Mouse (Mus musculus) liver, embryonic 14.5 days (tissue): ENCODE data around the gene Theg. TPM values are rescaled to one million over a fixed set of nuclear protein-coding genes. Genes with fewer than 3 reads are reported as not detected.

Experiments used
- ATAC-seq: fragments of 200-750 bp; cut with Nextera tagmentation; 2 replicates; pipeline ENCODE4 v1.8.0; 2017; ENCODE audit warnings: moderate number of reproducible peaks, mild to moderate bottlenecking, moderate library complexity; ENCODE audit not compliant: insufficient read depth
- DNase-seq, 3 experiments: peaks; one replicate each; pipeline ENCODE4 v3.0.0-alpha.2; 2012 to 2013; ENCODE audit warnings: low read depth in 3 of 3, low spot score in 3 of 3
- H3K27ac ChIP-seq: fragments of 300-500 bp; sonication (generic); 2 replicates; pipeline ENCODE4 v1.5.1; 2014; ENCODE audit warnings: moderate library complexity, mild to moderate bottlenecking, control low read depth, inconsistent platforms
- H3K27me3 ChIP-seq: fragments of 300-500 bp; sonication (generic); 2 replicates; pipeline ENCODE4 v1.6.1; 2014; ENCODE audit warnings: mild to moderate bottlenecking, low read length, moderate library complexity; ENCODE audit not compliant: control insufficient read depth, insufficient read depth
- H3K36me3 ChIP-seq: fragments of 300-500 bp; sonication (generic); replicated peaks from 2 replicates; pipeline ENCODE4 v1.6.1; 2014; ENCODE audit warnings: low read depth; ENCODE audit not compliant: control insufficient read depth, insufficient read depth
- H3K4me1 ChIP-seq, 2 experiments: fragments of 200-500 bp in 1 of 2; fragments of 300-500 bp in 1 of 2; sonication (generic) in 1 of 2; replicated peaks; 2 replicates each; pipeline ENCODE4 v1.6.1; 2012 to 2014; ENCODE audit warnings: antibody characterized with exemption in 1 of 2, inconsistent platforms in 1 of 2, low read length in 1 of 2; ENCODE audit not compliant: control insufficient read depth in 2 of 2, insufficient read depth in 2 of 2
- H3K4me2 ChIP-seq: fragments of 300-500 bp; sonication (generic); 2 replicates; pipeline ENCODE4 v1.6.1; 2014; ENCODE audit warnings: low read depth, mild to moderate bottlenecking, control low read depth, moderate library complexity
- H3K4me3 ChIP-seq, 2 experiments: fragments of 200-500 bp in 1 of 2; fragments of 300-500 bp in 1 of 2; sonication (generic) in 1 of 2; 2 replicates each; pipeline ENCODE4 v1.5.1; 2012 to 2014; ENCODE audit warnings: low read depth in 2 of 2, low read length in 2 of 2, mild to moderate bottlenecking in 2 of 2, control low read depth in 1 of 2, inconsistent platforms in 1 of 2, moderate library complexity in 1 of 2; ENCODE audit not compliant: insufficient read depth in 1 of 2
- H3K9ac ChIP-seq: fragments of 300-500 bp; sonication (generic); replicated peaks from 2 replicates; pipeline ENCODE4 v1.6.1; 2014; ENCODE audit warnings: mild to moderate bottlenecking, control low read depth, moderate library complexity
- H3K9me3 ChIP-seq: fragments of 300-500 bp; sonication (generic); 2 replicates; pipeline ENCODE4 v1.6.1; 2016; ENCODE audit warnings: low read length, mixed read lengths; ENCODE audit not compliant: control insufficient read depth
- CTCF ChIP-seq: IDR thresholded peaks from 2 replicates; pipeline ENCODE4 v1.5.1; 2016; ENCODE audit warnings: antibody characterized with exemption, low read depth, control low read depth
- EP300 ChIP-seq: IDR thresholded peaks from 2 replicates; pipeline ENCODE4 v1.6.1; 2016; ENCODE audit warnings: antibody characterized with exemption, low read depth
- WGBS: fragments of 180-500 bp; shearing (Covaris S2); extraction: QIAGEN DNeasy Blood & Tissue Kit; methylation state at CpG from one replicate; pipeline ENCODE4 v1.1.7; 2014; ENCODE audit not compliant: insufficient replicate concordance; 5-methylcytosine and 5-hydroxymethylcytosine counted together
- polyA plus RNA-seq, 2 experiments: library from polyadenylated mRNA; depleted of rRNA in 1 of 2; stranded (reverse) in 1 of 2; unstranded in 1 of 2; fragments of >200 nt; fragmentation: Nextera tagmentation in 1 of 2; extraction: Ambion mirVana in 1 of 2; gene quantifications; 2 replicates each; pipeline versions ENCODE4 v1.2.1 to v1.2.3; 2012 to 2014

The Theg gene
- polyA plus RNA-seq, 2 experiments: not detected

DNA sequence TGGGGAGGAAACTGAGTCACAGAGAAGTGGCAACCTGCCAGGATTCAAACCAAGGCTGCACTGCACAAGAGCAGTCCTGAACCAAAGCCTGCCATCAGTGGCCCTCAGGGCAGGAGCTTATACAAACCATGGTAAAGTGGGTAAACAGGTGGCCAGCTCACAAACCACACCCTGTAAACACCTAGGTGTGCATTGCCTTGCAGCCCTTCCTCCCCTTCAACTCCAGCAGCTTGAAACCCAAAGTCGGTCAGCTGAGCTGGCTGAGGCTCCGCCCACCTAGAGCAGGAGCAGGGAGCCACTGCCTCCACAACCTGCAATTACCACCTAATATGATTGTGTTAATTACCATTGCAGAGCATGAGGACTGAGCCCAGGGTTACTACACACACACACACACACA, 20.8 kb upstream of the Theg start:
- TF ChIP-seq CTCF (no peak), EP300 (no peak)
- H3K4me3 ChIP-seq: no peak overlapping the region
- H3K27ac ChIP-seq: no peak overlapping the region
- 28% methylated on average over 2 of the region's 2 CpGs for WGBS
- H3K9me3 ChIP-seq: no peaks in the 10 kb centered on the region
- no peak for ATAC-seq
- no peak overlapping the region for H3K9ac ChIP-seq
- no peak for DNase-seq
- H3K36me3 ChIP-seq: no peaks in the 10 kb centered on the region
- H3K4me2 ChIP-seq: no peak overlapping the region
- peaks cover 12% of the 10 kb centered on the region for H3K27me3 ChIP-seq
- no peaks in the 10 kb centered on the region for H3K4me1 ChIP-seq

- Histone ChIP-seq H3K9me3 (no peaks in the 10 kb centered on the region), H3K27ac (no peak overlapping the region), H3K27me3 (no peaks in the 10 kb centered on the region; the same call in 1 of the 2 replicates), H3K4me2 (no peak overlapping the region), H3K36me3 (no peaks in the 10 kb centered on the region), H3K9ac (no peak overlapping the region), H3K4me3 (no peak overlapping the region), H3K4me1 (no peaks in the 10 kb centered on the region)
- ATAC-seq: no peak
- TF ChIP-seq EP300 (no peak), CTCF (no peak)
- DNase-seq: no peak
- WGBS: 51% methylated on average over 4 of the region's 4 CpGs
Measured at GRCm38 (mm10) chr10:79606537-79606936, 19.4 kb upstream of the Theg start.

GRCm38 (mm10) chr10:79597936-79598230, 10.8 kb upstream of the Theg start:
- no peak overlapping the region for H3K27ac ChIP-seq
- no peaks in the 10 kb centered on the region; the same call in 1 of the 2 replicates for H3K27me3 ChIP-seq
- no peak for TF ChIP-seq CTCF
- TF ChIP-seq EP300: no peak
- H3K9me3 ChIP-seq: no peaks in the 10 kb centered on the region
- WGBS: 67% methylated on average over 4 of the region's 4 CpGs
- ATAC-seq (no peak), DNase-seq (no peak)
- no peak overlapping the region for H3K4me3 ChIP-seq
- H3K4me2 ChIP-seq: no peak overlapping the region
- H3K36me3 ChIP-seq: no peaks in the 10 kb centered on the region
- H3K9ac ChIP-seq: no peak overlapping the region
- H3K4me1 ChIP-seq: no peaks in the 10 kb centered on the region

DNA sequence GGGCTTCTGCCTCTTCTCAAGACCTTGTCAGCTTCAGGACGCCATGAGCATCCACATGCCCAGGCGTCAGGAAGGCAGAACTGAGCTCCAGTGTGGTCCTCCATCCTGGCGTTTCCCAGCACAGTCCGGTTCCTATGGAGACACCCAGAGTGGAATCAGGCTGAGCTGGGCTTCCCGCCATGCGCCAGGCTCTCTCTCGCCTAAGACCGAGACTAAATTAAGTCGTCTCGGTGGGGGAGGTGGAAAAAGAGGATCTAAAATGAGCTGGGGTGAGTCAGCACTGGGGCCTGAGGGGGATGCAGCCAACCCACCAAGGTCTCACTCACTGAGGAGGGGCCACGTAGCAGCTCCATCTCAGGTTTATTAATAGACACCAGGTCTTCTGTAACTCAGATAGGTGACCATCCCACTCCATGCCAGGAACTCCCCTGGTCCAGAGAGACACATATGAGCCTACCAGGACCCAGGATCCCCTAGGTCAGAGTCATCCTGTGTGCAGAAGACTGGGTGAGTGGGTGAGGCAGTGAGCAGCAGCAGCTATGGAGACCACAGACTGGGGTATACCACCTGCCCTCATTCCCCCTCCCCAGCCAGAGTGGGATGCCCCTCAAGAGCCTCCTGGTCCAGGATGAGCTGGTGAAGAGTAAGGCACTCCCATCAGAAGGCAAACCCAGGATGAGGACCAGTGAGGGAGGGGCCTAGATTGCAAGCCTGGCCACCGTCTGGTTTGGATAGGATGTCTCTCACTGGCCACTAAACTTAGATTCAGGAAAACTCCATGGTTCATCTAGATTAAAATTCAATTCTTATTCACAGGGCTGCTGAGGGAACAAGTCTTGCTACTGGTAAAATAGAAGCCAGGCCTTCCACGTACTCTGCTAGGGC, 10.2 kb upstream of the Theg start:
- Histone ChIP-seq H3K27ac (no peak overlapping the region), H3K9me3 (no peaks in the 10 kb centered on the region), H3K4me1 (no peaks in the 10 kb centered on the region), H3K36me3 (no peaks in the 10 kb centered on the region), H3K9ac (no peak overlapping the region), H3K27me3 (no peaks in the 10 kb centered on the region; the same call in 1 of the 2 replicates), H3K4me2 (no peak overlapping the region), H3K4me3 (no peak overlapping the region)
- 24% methylated on average over 13 of the region's 13 CpGs for WGBS
- no peak for TF ChIP-seq EP300
- no peak for TF ChIP-seq CTCF
- DNase-seq: no peak
- ATAC-seq: no peak

- Histone ChIP-seq H3K36me3 (no peaks in the 10 kb centered on the region), H3K27me3 (no peaks in the 10 kb centered on the region; the same call in 1 of the 2 replicates), H3K9me3 (no peaks in the 10 kb centered on the region), H3K4me1 (no peaks in the 10 kb centered on the region), H3K4me3 (no peak overlapping the region), H3K4me2 (no peak overlapping the region), H3K9ac (no peak overlapping the region), H3K27ac (no peak overlapping the region)
- WGBS: 39% methylated on average over 8 of the region's 8 CpGs
- ATAC-seq: no peak
- TF ChIP-seq CTCF: no peak
- TF ChIP-seq EP300: no peak
- no peak for DNase-seq
Measured at GRCm38 (mm10) chr10:79595590-79595929, 8.4 kb upstream of the Theg start.
